Mouse (Mus musculus) thymus, postnatal 0 days (tissue): ENCODE data around the gene Bco1. TPM values are rescaled to one million over a fixed set of nuclear protein-coding genes. Genes with fewer than 3 reads are reported as not detected.

ENCODE experiments used
- DNase-seq: peaks from one replicate; pipeline ENCODE4 v3.0.0-alpha.2; 2015; ENCODE audit warnings: low spot score
- polyA plus RNA-seq: library from polyadenylated mRNA; unstranded; fragments of >200 nt; fragmentation: Nextera tagmentation; extraction: Ambion mirVana; gene quantifications from 2 replicates; pipeline ENCODE4 v1.2.1, GENCODE M21; 2015

The Bco1 gene
- polyA plus RNA-seq, 1 experiment from 2014 or later = 0.09 TPM

GRCm38 (mm10) chr8:117136763-117137162 is 41.1 kb downstream of the Bco1 start:
- DNase-seq = no peak

- no peak for DNase-seq
Observed at GRCm38 (mm10) chr8:117137357-117137756, 41.7 kb downstream of the Bco1 start.

GRCm38 (mm10) chr8:117148520-117148919 is 52.9 kb downstream of the Bco1 start:
- no peak for DNase-seq

GRCm38 (mm10) chr8:117156149-117156548 is 60.5 kb downstream of the Bco1 start:
- DNase-seq = no peak

- DNase-seq = peak; percentile 60
Observed at GRCm38 (mm10) chr8:117156866-117157768, 61.5 kb downstream of the Bco1 start.

GRCm38 (mm10) chr8:117157769-117158091 is 62.1 kb downstream of the Bco1 start:
- DNase-seq = peak; percentile 96

GRCm38 (mm10) chr8:117158135-117158761 is 62.6 kb downstream of the Bco1 start, which contains the start of gene Gan:
Gene Gan, plus strand, starts transcription at chr8:117158135.
- peak; percentile 46 for DNase-seq

- DNase-seq = no peak
Observed at GRCm38 (mm10) chr8:117159031-117159430, 63.4 kb downstream of the Bco1 start.

- no peak for DNase-seq
Observed at GRCm38 (mm10) chr8:117164912-117165311, 69.3 kb downstream of the Bco1 start.

- DNase-seq = no peak
Observed at GRCm38 (mm10) chr8:117165542-117165941, 69.9 kb downstream of the Bco1 start.

- DNase-seq = no peak
Observed at GRCm38 (mm10) chr8:117166515-117166914, 70.9 kb downstream of the Bco1 start.

GRCm38 (mm10) chr8:117167243-117167883 is 71.7 kb downstream of the Bco1 start:
- DNase-seq = no peak

GRCm38 (mm10) chr8:117168378-117168777 is 72.7 kb downstream of the Bco1 start:
- no peak for DNase-seq

GRCm38 (mm10) chr8:117171826-117172225 is 76.2 kb downstream of the Bco1 start:
- no peak for DNase-seq

- no peak for DNase-seq
Observed at GRCm38 (mm10) chr8:117172904-117173303, 77.2 kb downstream of the Bco1 start.

GRCm38 (mm10) chr8:117173690-117174089 is 78.0 kb downstream of the Bco1 start:
- no peak for DNase-seq

GRCm38 (mm10) chr8:117174536-117174935 is 78.9 kb downstream of the Bco1 start:
- DNase-seq = no peak

GRCm38 (mm10) chr8:117176308-117176707 is 80.7 kb downstream of the Bco1 start:
- no peak for DNase-seq

GRCm38 (mm10) chr8:117177236-117177635 is 81.6 kb downstream of the Bco1 start:
- no peak for DNase-seq

GRCm38 (mm10) chr8:117178039-117178438 is 82.4 kb downstream of the Bco1 start:
- no peak for DNase-seq

- no peak for DNase-seq
Observed at GRCm38 (mm10) chr8:117178676-117179075, 83.0 kb downstream of the Bco1 start.

GRCm38 (mm10) chr8:117182746-117183145 is 87.1 kb downstream of the Bco1 start:
- no peak for DNase-seq
